Mouse (Mus musculus): ENCODE data around the gene Spon1.

Spon1 gene

GRCm38 (mm10) chr7:114086021-114086710, 320.4 kb downstream of the Spon1 start:
- no peak for DNase-seq (ENCODE audit: inconsistent ontology term)

- DNase-seq (ENCODE audit: inconsistent ontology term), result peak; percentile 40
Measured at GRCm38 (mm10) chr7:114087341-114087740, 321.5 kb downstream of the Spon1 start.

GRCm38 (mm10) chr7:114087986-114088385, 322.2 kb downstream of the Spon1 start:
- peak; percentile 46 for DNase-seq (ENCODE audit: inconsistent ontology term)

- DNase-seq (ENCODE audit: inconsistent ontology term), result no peak
Measured at GRCm38 (mm10) chr7:114088918-114089317, 323.1 kb downstream of the Spon1 start.

DNA sequence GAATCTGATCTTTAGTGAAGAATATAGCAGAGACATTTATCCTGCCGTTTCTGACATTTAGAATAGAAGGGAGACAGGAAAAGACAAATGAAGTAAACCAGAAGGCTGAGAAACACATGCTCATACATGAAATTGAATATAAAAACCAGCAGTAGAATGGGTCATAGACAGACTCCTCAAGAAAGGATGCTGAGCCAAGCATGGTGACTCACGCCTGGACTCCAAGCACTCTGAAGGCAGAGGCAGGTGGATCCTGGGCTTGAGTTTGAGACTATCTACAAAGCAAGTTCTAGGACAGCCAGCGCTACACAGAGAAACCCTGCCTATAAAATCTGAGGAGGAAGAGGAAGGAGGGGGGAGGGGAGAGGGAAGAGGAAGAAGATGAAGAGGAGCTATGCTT, 324.4 kb downstream of the Spon1 start:
- no peak for DNase-seq (ENCODE audit: inconsistent ontology term)

DNA sequence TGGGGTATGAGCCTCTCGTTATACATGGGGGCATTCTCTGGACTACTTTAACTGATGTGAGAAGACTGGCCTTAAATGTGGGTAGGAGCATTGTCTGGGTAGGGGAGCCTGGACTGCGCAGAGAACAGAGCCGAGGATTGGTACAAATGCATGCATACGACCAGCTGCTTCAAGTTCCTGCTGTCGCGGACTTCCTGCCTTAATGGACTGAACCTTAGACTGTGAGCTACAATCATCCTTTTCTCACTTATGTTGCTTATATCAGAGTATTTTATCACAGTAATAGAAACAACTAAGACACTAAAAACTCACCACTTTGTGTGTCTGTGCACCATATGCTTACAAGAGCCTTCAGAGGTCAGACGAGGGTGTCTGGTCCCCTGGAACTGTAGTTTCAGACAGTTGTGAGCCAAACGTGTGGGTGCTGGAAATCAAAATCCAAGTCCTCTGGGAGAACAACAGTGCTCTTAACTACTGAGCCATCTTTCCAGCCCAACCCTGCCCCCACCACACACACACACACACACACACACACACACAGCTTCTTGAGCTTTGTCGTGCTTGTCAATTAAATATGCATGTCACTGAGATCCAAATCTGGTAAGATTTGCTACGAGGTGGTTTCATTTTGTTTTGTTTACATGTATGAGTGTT, 325.2 kb downstream of the Spon1 start:
- no peak for DNase-seq (ENCODE audit: inconsistent ontology term)
